Mouse (Mus musculus) cortical plate, adult 2 months (tissue): ENCODE data around the gene Ttc7.

Experiments used
- CTCF ChIP-seq: fragments of 200-500 bp; IDR thresholded peaks from 2 replicates; pipeline ENCODE4 v1.5.1; 2011; ENCODE audit warnings: mild to moderate bottlenecking, control low read depth, low read length; ENCODE audit not compliant: insufficient read depth; ENCODE audit errors: extremely low read depth
- POLR2A ChIP-seq: fragments of 200-500 bp; IDR thresholded peaks from 2 replicates; pipeline ENCODE4 v1.6.1; 2011; ENCODE audit warnings: mild to moderate bottlenecking, low read length, control low read depth; ENCODE audit not compliant: insufficient read depth; ENCODE audit errors: extremely low read depth

- TF ChIP-seq CTCF, result no peak
- no peak for TF ChIP-seq POLR2A
Observed at GRCm38 (mm10) chr17:87402444-87402843, 119.8 kb downstream of the Ttc7 start.
